Mouse (Mus musculus): ENCODE measurements around the gene Ube2o.
A peak's percentile ranks its signal among the peaks of the same experiment; 100 is the strongest.

Gene Ube2o

DNA sequence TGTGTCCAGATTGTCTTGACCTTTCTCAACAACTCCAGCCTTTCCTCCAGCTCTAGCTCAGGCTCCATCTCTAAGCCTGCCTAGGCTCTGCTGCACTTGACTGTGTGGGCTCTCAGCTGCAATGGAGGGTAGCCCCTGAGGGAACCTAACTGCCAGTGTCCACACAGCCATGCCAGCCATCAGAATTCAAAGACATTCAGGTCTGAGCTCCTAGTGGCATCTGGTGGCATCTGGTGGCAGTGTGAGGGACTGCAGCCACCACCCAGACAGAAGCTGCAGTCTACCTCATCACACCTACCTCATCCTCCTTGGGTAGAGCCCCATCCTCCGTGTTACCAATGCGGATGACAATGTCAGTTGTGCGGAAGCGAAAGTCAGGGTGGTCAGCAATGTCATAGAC, 38.1 kb downstream of the Ube2o start:
- DNase-seq (ENCODE audit: low spot score in 2 of 2): no peak

DNA sequence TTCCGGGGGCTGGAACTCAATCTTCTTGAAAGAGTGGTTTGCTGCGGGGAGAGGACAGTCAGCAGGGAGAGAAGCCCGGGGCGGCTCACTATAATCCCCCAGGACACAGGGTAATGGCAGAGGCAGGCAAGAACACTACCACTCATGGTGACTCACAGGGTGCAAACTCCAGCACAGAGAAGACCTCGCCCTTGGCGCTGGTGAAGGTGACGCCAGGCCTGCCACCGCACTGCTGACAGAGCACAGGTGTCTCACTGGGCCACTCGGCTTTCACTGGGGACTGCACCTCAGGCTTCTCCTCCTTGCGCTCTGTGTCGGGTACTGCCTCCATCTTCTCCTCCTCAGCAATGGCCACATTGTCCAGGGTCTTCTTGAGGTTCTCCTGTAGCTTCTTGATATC, 40.1 kb downstream of the Ube2o start:
- no peak for DNase-seq (ENCODE audit: low spot score in 2 of 2)

DNA sequence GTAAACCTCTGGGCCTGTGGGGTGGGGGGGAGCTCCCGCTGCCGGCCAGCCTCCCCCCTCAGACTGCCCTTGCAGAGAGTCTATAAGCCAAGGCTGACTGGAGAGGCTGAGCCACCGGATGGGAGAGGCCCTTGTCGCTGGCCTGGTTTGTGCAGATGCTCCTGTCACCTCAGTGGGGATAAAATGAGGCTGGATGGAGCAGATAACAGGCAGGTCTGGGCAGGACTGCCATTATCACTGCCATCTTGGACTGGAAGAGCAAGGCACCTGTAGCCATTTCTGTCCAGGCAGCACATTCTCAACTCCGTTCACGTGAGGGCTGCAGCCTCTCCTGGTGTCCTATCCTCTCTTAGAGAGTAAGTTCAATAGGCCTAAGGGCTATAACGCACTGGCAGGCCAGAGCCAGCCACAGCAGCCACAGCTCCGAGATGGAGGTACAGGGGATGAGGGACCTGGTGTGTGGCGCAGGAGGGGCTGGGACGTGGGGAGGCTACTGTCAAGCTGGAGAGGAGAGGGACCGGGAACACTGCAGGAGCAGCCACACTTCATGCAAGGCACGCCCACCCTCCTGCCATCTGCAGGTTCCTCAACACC, 43.0 kb downstream of the Ube2o start:
- DNase-seq (ENCODE audit: low spot score in 2 of 2): no peak

DNA sequence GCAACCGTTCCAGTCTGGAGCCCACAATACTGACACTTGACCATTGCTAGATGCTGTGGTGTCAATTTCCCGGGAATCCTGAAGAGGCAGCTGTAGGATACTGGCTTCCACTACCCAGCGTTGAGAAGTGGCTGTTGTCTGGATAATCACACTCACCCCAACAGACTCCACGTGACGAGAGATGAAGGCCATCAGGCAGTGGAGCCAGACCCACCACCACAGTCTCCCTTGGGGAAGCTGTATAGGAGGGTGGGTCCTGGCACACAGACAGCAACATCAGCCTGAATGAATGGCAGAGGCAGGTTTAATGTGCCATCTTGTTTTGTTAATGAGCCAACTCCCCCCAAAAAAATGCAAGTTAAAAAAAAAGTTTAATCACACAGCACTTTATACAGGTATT, 43.9 kb downstream of the Ube2o start:
- DNase-seq (ENCODE audit: low spot score in 2 of 2): no peak

DNA sequence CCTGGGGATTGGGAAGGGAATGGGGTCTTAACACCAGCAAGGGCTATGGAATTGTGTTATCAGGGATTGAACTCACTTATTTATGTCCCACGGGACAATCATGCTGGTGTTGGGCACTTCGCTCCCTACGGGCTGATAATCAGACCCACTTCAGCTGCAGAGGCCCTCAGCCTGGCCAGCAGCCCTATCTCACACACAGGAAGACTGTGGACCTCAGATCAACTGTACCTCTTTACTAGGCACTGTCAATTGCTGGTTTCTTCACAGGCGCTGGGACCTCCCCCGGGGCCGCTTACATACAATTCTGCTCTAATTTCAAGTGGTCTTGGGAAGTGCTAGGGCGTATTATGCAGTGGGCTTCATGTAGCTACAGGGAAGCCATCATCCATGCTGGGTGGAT, 44.6 kb downstream of the Ube2o start:
- peak in 1 of 2 experiments; percentile 52 for DNase-seq (ENCODE audit: low spot score in 2 of 2)

DNA sequence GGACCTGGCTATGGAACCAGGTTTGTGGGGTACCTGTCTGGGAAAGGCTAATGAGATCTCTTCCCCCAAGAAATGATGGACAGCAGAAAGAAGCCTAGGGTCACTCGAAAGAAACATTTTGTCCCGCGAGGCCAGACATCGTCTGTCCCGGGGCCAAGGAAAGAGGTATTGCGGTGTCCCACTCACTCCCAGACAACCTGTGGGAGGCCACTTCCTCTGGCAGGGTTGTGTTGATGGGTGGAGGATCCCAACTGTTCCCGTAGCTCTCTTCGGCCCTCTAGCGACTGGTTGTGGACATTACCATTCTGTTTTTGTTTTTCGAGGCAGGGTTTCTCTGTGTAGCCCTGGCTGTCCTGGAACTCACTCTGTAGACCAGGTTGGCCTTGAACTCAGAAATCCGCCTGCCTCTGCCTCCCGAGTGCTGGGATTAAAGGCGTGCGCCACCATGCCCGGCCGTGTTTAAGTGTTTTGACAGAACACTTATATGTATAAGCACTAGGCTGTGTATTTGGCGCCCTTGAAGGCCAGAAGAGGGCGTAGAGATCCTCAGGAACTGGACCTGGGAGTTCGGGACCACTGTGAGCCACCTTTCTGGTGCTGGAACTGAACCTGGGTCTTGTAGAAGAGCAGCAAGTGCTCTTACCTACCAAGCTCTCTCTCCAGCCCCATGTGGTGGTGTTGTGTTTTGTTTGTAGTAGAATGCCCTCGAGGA, 46.9 kb downstream of the Ube2o start:
- DNase-seq (ENCODE audit: low spot score in 2 of 2): peak; percentile 50 to 69

DNA sequence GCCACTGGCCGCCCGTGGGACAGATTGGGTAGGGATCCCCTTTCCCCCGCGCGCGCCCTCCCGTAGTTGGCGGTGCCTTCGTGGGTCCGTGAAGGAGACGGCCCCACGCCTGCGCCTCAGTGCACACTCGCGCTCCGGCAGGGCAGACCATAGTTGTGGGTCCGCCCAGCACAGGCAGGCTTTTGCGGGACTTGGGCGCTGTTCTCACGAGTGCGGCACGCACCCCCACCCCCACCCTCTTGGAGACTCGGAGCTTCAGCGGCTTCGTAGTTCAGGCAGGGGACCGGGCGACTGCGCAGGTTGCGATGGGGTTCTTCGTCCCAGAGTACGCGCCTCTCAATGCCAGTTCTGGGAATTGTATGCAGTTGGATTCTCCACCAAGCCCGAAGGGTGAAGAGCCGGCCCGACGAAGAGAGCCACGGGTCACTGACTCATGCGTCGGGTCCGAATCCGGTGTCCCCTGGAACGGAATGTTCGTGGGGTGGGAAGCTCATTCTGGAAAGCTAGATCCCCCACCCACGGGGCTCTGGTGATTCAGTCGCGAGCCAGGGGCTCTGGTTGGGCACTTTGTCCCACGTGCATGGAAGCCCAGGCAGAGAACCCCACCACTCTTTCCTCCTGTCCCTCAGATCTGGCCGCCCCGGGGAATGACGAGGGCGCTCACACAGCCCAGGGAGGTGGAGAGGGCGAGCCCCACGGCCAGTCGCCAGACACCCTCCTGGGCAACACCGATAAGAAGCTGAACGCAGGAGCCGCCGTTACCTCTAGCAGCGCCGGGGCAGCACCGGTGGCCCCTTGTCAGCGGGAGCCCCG, 47.7 kb downstream of the Ube2o start:
- DNase-seq (ENCODE audit: low spot score in 2 of 2): peak; percentile 66 to 79

DNA sequence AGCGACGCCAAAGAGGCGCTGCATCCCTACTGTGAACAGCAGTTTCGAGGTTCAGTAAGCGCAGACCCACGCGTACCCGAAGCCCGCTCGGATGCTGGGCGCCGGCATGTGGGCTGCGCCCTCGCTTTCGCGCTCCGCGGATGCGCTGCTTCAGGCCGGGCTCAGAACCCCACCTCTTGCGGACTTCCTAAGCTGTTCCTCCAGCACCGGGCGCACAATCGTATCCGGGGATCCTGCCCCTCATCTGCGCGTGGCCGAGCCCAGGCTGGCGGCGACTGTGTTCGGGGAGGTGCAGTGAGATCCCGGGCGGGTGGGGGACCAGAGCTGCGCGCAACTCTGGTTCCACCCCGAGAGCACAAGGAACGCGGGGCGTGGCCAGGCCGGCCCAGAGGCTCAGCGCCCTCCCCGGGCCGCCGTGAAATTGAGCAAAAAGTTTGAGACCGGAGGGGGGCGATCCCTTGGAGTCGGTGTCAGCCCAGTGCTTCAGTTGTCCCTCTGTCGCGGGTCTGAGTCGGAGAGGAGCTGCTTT, 48.4 kb downstream of the Ube2o start:
- DNase-seq (ENCODE audit: low spot score in 2 of 2): peak; percentile 63 to 72

DNA sequence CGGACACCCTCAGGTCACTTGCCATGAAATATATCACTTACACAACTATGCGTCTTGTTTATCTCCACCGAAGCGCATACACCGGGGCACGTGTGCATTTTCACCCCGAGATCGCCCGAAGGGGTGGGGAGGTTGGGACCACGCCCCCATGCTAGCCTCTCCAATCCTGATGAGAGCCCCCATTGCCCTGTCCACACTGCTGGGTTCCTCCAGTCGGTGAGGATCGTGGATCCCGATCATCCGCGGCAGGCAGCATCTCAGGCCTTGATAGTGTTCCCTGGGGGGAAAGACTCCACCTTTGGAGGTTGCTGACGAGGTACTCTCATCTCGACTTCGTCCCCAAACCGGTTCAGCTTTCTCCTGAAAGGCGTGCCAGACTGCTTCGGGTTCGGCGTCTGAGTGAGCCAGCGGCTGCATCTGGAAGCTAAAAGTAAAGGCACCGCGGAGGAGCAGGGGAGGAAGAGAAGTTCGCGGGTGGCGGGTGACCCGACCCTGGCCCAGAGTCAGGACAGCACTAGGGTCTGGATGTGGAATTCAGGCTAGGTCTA, 48.9 kb downstream of the Ube2o start:
- peak; percentile 33 to 52 for DNase-seq (ENCODE audit: low spot score in 2 of 2)

DNA sequence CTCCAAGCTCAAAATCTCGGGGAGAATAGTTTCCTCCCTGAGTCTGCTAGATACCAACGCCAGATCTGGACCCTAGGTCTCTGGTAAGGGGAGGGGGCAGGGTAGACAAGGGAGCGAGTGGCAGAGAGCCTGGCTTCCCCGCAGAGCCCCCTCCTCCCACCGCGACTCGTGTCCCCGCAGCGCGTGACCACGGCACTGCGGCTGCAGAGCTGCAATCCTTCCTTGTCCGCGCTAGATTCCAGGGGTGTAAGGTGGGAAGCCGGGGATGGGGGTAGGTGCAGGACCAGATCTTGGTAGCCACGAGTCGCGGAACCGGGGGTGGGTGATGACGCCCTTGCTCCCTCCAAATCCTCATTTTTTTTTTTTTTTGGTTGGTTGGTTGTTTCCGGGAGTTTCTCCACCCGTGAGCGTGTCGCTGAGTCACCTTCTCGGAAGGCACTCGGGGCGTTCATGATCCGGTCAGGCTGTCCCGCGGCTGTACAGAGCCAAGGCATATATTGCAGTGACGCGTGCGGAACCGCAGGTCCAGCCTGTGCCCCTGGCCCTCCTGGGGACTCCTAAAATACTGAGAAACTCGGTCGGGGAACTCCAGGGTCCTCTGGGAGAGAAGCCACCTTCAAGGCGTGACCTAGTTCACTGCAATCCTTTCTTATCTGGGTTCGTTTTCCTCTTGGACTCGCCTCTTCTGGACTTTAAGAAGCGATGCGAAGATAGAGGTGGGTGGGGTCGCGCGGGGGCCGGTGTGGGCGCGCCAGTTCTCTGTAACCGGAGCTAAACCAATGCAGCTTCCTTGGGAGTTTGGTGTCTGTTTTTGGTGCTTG, 49.7 kb downstream of the Ube2o start:
- no peak for DNase-seq (ENCODE audit: low spot score in 2 of 2)

DNA sequence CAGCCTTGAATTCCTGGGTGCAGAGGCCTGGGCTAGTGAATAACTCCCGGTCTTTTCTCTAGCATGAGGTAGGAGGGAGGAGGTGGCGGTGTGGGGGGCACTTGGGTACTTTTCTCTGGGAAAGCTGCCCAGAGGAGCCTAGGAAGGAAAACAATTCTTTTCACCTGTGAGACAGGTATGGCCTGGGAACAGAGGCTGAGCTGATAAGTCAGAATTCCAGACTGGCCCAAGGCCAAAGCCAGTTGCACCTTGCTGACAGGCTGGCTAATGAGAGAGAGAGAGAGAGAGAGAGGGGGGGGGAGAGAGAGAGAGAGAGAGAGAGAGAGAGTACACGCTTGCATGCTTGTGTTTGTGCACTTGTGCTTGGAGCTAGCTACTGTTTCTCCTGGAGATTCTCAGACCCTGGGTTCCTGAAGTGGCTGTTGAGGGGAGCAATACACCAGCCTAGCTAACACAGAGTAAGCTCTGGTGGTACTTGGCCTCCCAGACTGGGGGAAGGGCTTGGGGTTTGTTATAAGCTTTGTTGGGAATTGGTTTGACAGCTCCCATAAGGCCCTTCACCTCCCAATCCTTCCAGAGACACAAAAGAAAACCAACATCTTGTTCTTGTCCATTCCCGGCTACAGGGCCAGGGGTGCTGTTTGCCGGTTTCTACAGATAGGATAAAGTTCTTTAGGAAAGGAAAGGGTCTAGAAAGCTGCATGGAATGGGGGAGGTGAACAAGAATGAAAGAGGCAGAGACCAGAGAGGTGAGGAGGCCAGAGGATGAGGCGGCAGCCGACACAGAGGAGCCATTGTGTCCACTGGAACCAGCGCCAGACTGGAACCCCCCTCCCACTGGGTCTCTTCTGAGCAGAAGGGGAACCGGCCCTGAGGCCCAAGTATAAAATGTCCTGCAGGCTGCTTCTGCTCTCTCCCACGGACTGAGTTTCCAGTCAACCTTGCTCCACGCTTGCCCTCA, 50.8 kb downstream of the Ube2o start, which contains the start of gene Sphk1:
Gene Sphk1 (plus strand): TSS at position 739 of the 961 bp plus-strand sequence.
- no peak for DNase-seq (ENCODE audit: low spot score in 2 of 2)

DNA sequence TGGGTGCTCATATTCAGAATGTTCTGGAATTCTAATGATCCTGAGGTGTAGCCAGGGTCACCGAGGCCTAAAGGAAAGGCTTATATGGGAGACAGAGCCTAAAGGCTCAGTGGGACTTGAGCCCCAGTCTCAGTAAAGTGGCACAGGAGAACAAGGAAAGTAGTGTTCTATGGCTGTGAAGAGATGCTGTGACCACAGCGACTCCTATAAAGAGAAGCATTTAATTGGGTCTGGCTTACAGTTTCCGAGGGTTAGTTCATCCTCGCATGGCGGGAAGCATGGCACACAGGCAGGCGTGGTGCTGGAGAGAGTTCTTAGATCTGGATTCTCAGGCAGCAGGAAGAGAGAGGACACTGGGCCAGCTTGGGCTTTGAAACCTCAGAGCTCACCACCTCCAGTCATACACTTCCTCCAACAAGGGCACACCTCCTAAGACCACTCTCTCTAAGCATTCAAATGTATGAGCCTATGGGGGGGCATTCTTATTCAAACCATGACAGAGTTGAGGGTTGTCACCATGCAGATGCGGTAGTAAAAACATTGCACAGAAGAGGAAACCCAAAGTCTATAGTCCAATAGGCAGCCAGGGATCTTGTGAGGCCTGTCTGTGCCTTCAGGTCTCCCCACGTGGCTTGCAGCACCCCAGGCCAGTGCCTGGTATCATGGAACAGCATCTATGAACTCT, 52.5 kb downstream of the Ube2o start:
- no peak for DNase-seq (ENCODE audit: low spot score in 2 of 2)

DNA sequence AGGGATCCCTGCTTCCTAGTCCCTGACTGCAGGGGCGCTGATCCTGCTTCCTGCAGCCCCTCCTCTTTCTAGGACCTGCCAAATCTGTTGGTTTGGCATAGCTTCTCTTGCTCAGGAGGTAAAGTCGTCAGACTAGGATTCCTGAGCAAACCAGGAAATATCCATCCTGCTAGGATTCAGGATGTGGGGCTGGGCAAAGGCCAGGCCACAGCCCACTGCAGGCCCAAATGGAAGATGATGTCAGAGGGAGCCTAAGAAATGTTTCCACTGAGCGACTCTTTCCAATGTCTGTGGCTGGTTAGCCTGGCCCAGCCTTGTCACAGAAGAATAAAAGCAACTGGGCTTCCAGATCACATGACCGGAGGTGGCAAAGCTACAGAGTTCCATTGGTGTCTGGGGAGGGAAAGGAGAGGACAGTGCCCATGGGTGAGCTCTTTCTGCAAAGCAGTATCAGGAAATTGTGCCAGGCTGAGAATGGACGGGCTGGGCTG, 57.5 kb downstream of the Ube2o start:
- no peak for DNase-seq (ENCODE audit: low spot score in 2 of 2)

DNA sequence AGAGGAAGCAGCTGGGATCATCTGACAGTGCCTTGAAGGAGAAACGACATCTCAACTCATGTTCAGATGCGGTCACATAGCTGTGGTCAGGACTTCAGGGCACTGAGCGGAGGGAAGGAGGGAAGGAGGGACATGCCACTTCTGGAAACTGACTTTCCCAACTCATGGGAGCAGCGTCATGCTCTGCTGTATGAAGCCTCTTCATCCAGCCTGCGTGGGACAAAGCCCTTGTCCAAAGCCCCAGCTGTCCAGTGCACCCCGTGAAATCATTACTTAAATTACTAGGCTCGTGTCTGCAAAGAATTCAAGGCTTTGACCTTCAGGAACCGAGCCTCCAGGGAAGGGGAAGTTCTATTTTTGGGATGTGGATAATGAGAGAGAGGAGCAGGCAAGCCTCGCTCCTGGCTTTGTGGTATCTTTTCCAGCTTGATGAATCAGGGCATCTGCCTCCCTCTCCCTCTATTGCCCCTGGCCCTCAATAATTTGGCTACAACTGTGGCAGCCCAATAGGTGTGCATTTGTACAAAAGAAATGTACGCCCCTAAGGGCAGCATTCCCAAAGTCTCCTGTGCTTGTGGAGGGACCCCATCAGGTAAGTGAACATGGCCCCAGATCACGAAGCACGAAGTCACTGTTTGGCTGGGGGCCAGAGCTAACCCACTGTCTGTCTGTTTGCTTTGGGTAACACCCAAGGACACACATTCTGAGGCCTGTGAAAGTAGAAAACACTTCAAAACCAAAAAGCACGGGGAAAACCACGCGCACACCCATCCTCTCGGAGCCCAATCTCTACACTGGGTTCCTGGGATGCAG, 58.2 kb downstream of the Ube2o start:
- no peak for DNase-seq (ENCODE audit: low spot score in 2 of 2)

DNA sequence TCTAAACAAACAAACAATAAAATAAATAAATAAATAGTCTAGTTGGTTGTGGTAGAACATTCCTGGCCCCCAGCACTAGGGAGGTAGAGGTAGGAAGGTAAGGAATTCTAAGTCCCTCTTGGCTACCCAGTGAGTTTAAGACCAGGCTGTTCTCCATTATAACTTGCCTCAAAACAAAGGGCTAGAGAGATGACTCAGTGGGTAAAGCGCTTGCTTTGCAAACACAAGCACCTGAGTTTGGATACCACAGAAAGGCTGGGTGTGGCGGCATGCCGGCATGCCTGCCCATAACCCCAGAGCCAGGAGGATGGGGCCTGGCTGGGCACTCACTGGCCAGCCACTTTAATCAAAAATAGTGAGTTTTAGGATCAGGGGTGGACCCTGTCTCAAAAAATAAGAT, 59.2 kb downstream of the Ube2o start:
- DNase-seq (ENCODE audit: low spot score in 2 of 2): no peak

DNA sequence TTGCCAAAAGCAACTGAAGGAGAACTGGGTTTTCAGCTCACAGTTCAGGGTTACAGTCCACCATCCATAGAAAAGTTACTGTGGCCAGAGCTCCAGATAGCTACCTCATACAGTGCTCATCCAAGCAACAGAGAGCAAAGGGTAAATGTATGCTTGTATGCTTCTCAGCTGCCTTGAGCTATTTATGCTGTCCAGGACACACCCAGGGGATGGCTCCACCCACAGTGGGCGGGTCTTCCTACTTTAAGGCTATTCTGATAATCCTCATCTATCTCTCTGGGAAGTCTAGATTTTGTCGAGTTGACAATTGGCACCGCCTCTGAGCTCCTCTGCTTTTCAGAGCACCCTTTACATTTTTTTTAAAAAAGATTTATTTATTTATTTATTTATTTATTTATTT, 60.1 kb downstream of the Ube2o start:
- DNase-seq (ENCODE audit: low spot score in 2 of 2): peak in 1 of 2 experiments; percentile 47

DNA sequence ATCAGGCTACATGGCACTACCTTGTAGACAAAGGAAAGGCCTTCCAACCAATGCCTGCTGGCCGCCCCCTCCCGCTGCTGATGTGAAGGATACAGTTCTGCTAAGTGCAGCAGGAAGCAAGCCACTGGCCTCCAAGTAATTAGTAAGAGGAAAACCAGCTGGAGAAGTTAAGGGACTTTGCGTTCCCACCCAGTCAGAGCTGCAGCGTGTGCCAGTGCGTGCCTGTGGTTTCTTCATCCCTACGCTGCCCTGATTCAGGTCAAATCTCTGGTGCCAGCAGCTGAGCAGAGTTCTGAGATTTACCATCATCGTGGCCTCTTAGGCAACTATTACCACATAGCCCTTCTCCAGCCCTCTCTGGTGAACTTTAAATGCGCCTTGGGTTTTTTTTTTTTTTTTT, 62.8 kb downstream of the Ube2o start:
- DNase-seq (ENCODE audit: low spot score in 2 of 2): no peak

DNA sequence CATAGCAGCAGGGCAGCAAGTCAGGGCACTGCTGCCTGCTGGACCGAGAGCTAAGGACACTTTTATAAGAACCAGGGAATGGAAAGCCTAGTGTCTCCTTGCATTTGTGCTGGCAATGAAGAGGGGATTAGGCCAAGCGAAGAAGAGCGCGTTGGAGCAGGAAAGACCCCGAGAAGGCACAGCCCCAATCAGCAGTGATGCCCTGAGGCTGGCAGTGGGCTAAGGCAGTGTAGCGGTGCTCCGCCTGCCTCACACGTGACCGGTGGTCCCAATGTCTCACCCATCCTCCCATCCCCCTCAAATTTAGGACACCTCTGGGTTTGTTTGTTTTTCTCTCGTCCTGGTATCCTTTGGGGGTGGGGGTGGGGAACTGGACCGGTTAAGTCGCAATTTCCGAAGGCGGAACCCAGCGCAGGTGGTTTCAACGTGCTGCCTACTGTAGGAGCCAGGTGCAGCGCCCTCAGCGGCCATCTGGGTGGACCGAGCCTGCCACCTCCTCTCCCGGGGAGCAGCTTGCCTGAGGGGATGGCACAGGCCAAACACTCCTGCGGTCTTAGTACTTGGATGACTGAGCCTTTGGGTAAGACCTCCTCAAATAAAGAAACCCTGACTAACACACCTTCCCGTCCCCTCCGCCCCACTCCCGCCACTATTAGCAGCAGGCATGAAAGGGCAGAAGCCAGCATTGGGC, 65.8 kb downstream of the Ube2o start:
- DNase-seq (ENCODE audit: low spot score in 2 of 2): no peak

Data from spleen, postnatal 36 days (tissue).